Mouse (Mus musculus) heart, embryonic 13.5 days (tissue): ENCODE data around the gene Trank1. TPM values are rescaled to one million over a fixed set of nuclear protein-coding genes. Genes with fewer than 3 reads are reported as not detected.

Experiments used
- ATAC-seq: fragments of 200-750 bp; cut with Nextera tagmentation; 2 replicates; pipeline ENCODE4 v1.8.0; 2017; ENCODE audit warnings: moderate TSS enrichment; ENCODE audit not compliant: insufficient number of reproducible peaks, low FRiP score, low TSS enrichment; ENCODE audit errors: extremely low read depth
- H3K27ac ChIP-seq: fragments of 300-500 bp; sonication (generic); replicated peaks from 2 replicates; pipeline ENCODE4 v1.5.1; 2015; ENCODE audit warnings: moderate library complexity, mild to moderate bottlenecking, inconsistent platforms
- H3K27me3 ChIP-seq: fragments of 300-500 bp; sonication (generic); replicated peaks from 2 replicates; pipeline ENCODE4 v1.6.1; 2015; ENCODE audit warnings: mild to moderate bottlenecking, inconsistent platforms
- H3K36me3 ChIP-seq: fragments of 300-500 bp; sonication (generic); 2 replicates; pipeline ENCODE4 v1.6.1; 2015; ENCODE audit warnings: mild to moderate bottlenecking, inconsistent platforms
- H3K4me1 ChIP-seq: fragments of 300-500 bp; sonication (generic); 2 replicates; pipeline ENCODE4 v1.6.1; 2015; ENCODE audit warnings: inconsistent platforms
- H3K4me2 ChIP-seq: fragments of 300-500 bp; sonication (generic); 2 replicates; pipeline ENCODE4 v1.6.1; 2015; ENCODE audit warnings: inconsistent platforms, mild to moderate bottlenecking, moderate library complexity
- H3K4me3 ChIP-seq: fragments of 300-500 bp; sonication (generic); 2 replicates; pipeline ENCODE4 v1.5.1; 2015; ENCODE audit warnings: moderate library complexity, mild to moderate bottlenecking, inconsistent platforms
- H3K9ac ChIP-seq: fragments of 300-500 bp; sonication (generic); 2 replicates; pipeline ENCODE4 v1.6.1; 2015; ENCODE audit warnings: inconsistent platforms, mild to moderate bottlenecking, moderate library complexity
- H3K9me3 ChIP-seq: fragments of 300-500 bp; sonication (generic); 2 replicates; pipeline ENCODE4 v1.6.1; 2016; ENCODE audit warnings: inconsistent platforms
- WGBS: fragments of 180-500 bp; shearing (Covaris S2); methylation state at CpG from one replicate; pipeline ENCODE4 v1.1.7; 2015; ENCODE audit warnings: mixed read lengths; 5-methylcytosine and 5-hydroxymethylcytosine counted together
- polyA plus RNA-seq: library from polyadenylated mRNA; unstranded; fragments of >200 nt; fragmentation: Nextera tagmentation; extraction: Ambion mirVana; gene quantifications from 2 replicates; pipeline ENCODE4 v1.2.1, GENCODE M21; 2015

Gene Trank1
- polyA plus RNA-seq, 1 experiment from 2014 or later = 0.24 TPM

GRCm38 (mm10) chr9:111382469-111382868 lies 70.9 kb downstream of the Trank1 start:
- no peak for ATAC-seq
- Histone ChIP-seq H3K4me1 (peaks cover 6% of the 10 kb centered on the region), H3K9me3 (no peaks in the 10 kb centered on the region), H3K36me3 (no peaks in the 10 kb centered on the region), H3K9ac (no peak overlapping the region), H3K4me2 (no peak overlapping the region), H3K4me3 (no peak overlapping the region), H3K27ac (no peak overlapping the region), H3K27me3 (no peaks in the 10 kb centered on the region)
- WGBS = 89% methylated on average over 6 of the region's 6 CpGs

- no peak overlapping the region for H3K4me2 ChIP-seq
Observed at GRCm38 (mm10) chr9:111383046-111383445, 71.5 kb downstream of the Trank1 start.

DNA sequence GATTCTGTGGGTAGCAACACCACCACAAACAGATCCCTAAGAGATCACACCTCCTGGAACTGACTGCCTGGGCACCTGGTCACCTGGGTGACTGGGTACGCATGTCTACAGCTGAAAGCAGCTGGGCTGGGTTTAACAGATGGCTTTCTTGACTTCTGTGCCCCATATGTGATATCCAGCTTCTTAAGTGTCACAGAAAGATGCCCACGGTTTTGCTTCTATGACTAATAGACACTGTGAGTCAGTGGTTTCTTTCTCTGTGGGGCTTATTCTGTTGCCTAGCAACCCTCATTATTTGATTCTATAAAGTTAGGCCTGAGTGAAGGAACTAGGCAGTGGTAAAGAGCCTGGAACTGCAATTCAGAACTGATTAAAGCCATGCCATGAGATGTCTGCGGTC lies 72.2 kb downstream of the Trank1 start:
- Histone ChIP-seq H3K9me3 (no peaks in the 10 kb centered on the region), H3K9ac (no peak overlapping the region), H3K36me3 (no peaks in the 10 kb centered on the region), H3K4me3 (no peak overlapping the region), H3K27me3 (no peaks in the 10 kb centered on the region), H3K27ac (no peak overlapping the region), H3K4me1 (peaks cover 6% of the 10 kb centered on the region), H3K4me2 (no peak overlapping the region)
- no peak for ATAC-seq
- 62% methylated on average over 3 of the region's 3 CpGs for WGBS

More at GRCm38 (mm10) chr9:111383046-111383445, 71.5 kb downstream of the Trank1 start:
- no peak overlapping the region for H3K27ac ChIP-seq
- WGBS = 80% methylated on average over 3 of the region's 3 CpGs
- no peaks in the 10 kb centered on the region for H3K36me3 ChIP-seq
- no peaks in the 10 kb centered on the region for H3K27me3 ChIP-seq
- peaks cover 6% of the 10 kb centered on the region for H3K4me1 ChIP-seq
- H3K9ac ChIP-seq = no peak overlapping the region
- no peak overlapping the region for H3K4me3 ChIP-seq
- H3K9me3 ChIP-seq = no peaks in the 10 kb centered on the region
- ATAC-seq = no peak

- Histone ChIP-seq H3K27me3 (no peaks in the 10 kb centered on the region), H3K9ac (no peak overlapping the region), H3K4me2 (no peak overlapping the region), H3K36me3 (no peaks in the 10 kb centered on the region), H3K27ac (no peak overlapping the region), H3K9me3 (no peaks in the 10 kb centered on the region), H3K4me1 (no peaks in the 10 kb centered on the region), H3K4me3 (no peak overlapping the region)
- 75% methylated on average over 5 of the region's 5 CpGs for WGBS
- no peak for ATAC-seq
Observed at GRCm38 (mm10) chr9:111385526-111386491, 74.3 kb downstream of the Trank1 start.

GRCm38 (mm10) chr9:111386569-111386968 lies 75.0 kb downstream of the Trank1 start:
- no peak overlapping the region for H3K27ac ChIP-seq
- 75% methylated on average over 2 of the region's 2 CpGs for WGBS

GRCm38 (mm10) chr9:111387576-111387975 lies 76.0 kb downstream of the Trank1 start:
- Histone ChIP-seq H3K27me3 (peaks cover 5% of the 10 kb centered on the region; the same call in 1 of the 2 replicates), H3K27ac (no peak overlapping the region), H3K36me3 (no peaks in the 10 kb centered on the region), H3K4me1 (no peaks in the 10 kb centered on the region), H3K9me3 (no peaks in the 10 kb centered on the region), H3K9ac (no peak overlapping the region), H3K4me3 (no peak overlapping the region), H3K4me2 (no peak overlapping the region)
- no peak; the same call in 1 of the 2 replicates for ATAC-seq
- WGBS = 72% methylated on average over 4 of the region's 4 CpGs

More at GRCm38 (mm10) chr9:111386569-111386968, 75.0 kb downstream of the Trank1 start:
- Histone ChIP-seq H3K36me3 (no peaks in the 10 kb centered on the region), H3K4me3 (no peak overlapping the region), H3K9me3 (no peaks in the 10 kb centered on the region), H3K4me2 (no peak overlapping the region), H3K9ac (no peak overlapping the region), H3K4me1 (no peaks in the 10 kb centered on the region), H3K27me3 (no peaks in the 10 kb centered on the region; the same call in 1 of the 2 replicates)
- ATAC-seq = no peak

DNA sequence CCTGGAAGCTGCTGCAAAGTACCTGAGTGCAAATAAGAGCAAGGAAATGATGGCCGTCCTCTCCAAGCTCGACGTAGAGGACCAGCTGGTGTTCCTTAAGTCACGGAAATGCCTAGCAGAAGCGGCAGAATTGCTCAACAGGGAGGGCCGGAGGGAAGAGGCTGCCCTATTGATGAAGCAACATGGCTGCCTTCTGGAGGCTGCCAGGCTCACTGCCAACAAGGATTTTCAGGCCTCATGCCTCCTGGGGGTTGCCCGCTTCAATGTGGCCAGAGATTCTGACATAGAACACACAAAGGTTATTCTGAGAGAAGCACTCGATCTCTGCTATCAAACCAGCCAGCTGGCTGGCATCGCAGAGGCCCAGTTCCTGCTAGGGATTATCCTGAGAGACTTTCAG lies 78.5 kb downstream of the Trank1 start:
- H3K4me2 ChIP-seq = no peak overlapping the region
- no peaks in the 10 kb centered on the region for H3K4me1 ChIP-seq
- H3K9ac ChIP-seq = no peak overlapping the region
- 76% methylated on average over 9 of the region's 9 CpGs for WGBS
- H3K27ac ChIP-seq = no peak overlapping the region
- H3K4me3 ChIP-seq = no peak overlapping the region
- H3K27me3 ChIP-seq = peaks cover 7% of the 10 kb centered on the region; the same call in 1 of the 2 replicates
- H3K9me3 ChIP-seq = no peaks in the 10 kb centered on the region
- no peak for ATAC-seq
- no peaks in the 10 kb centered on the region for H3K36me3 ChIP-seq

DNA sequence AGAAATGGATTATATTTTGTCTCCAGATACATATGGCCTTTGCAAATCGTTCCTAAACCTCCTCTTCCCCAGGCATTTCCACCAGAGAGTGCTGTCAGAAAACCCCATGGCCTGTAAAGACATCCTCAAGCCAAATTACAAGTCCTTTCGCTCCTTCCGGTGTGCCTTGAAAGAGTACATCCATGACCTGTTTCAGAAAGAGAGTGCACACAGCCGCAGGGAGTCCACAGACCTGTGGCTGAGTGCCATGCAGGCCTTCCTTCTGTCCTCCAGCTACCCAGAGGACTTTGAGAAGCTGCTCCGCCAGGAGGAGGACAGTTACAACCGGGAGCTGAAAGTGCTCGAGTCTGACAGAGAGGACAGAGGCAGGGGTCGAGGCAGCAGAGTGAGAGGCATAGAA lies 79.5 kb downstream of the Trank1 start:
- H3K27ac ChIP-seq = no peak overlapping the region
- WGBS = 74% methylated on average over 8 of the region's 8 CpGs

DNA sequence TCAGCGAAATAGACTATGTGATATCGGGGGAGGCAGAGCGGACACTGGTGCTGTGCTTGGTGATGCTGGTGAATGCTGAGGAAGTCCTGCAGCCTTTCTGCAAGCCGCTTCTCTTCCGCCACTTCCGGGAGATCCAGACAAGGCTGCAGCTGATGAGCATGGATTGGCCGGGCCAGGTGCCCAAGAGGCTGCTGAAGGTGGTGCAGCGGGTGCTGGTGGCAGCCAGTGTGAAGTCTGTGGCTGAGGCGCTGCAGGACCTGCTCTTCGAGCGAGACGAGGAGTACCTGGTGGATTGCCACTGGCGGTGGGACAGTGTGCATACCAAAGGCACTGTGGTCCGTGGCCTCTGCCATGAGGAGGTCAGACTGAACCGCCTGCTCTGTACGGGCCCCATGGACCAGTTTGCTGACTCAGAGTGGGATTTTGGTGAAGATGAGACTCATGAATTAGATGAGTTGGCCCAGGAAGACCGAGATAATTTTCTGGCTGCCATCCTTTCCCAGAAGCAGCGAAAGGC lies 80.4 kb downstream of the Trank1 start:
- no peak overlapping the region for H3K27ac ChIP-seq
- peaks cover 7% of the 10 kb centered on the region; the same call in 1 of the 2 replicates for H3K27me3 ChIP-seq
- 78% methylated on average over 18 of the region's 18 CpGs for WGBS
- no peaks in the 10 kb centered on the region for H3K4me1 ChIP-seq
- no peak overlapping the region for H3K4me2 ChIP-seq
- ATAC-seq = no peak
- no peak overlapping the region for H3K9ac ChIP-seq
- H3K4me3 ChIP-seq = no peak overlapping the region
- no peaks in the 10 kb centered on the region for H3K36me3 ChIP-seq
- no peaks in the 10 kb centered on the region for H3K9me3 ChIP-seq

More for the DNA sequence above, 79.5 kb downstream of the Trank1 start:
- H3K4me3 ChIP-seq = no peak overlapping the region
- H3K36me3 ChIP-seq = no peaks in the 10 kb centered on the region
- H3K9me3 ChIP-seq = no peaks in the 10 kb centered on the region
- H3K27me3 ChIP-seq = peaks cover 7% of the 10 kb centered on the region; the same call in 1 of the 2 replicates
- ATAC-seq = no peak
- H3K9ac ChIP-seq = no peak overlapping the region
- H3K4me2 ChIP-seq = no peak overlapping the region
- H3K4me1 ChIP-seq = no peaks in the 10 kb centered on the region

DNA sequence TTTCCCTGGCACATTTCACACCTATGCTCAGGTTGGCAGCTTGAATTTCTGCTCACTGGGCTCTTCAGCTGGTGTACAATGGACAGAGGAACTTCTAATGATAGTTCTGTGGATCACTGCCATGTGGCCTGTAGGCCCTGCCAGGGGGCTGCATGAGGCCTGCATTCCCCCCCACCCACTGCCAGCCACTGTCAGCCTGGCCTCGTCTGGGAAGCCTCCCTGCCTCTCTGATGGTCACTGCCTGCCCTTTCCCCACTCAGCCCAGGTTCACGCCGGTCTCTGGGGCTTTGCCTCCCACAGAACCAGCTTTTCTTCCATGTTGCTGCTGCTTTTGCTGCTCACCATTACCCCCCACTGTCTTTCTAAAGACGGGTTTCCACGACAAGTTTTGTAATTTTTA lies 83.7 kb downstream of the Trank1 start:
- H3K27ac ChIP-seq = no peak overlapping the region
- H3K4me3 ChIP-seq = no peak overlapping the region
- no peaks in the 10 kb centered on the region for H3K4me1 ChIP-seq
- no peaks in the 10 kb centered on the region for H3K36me3 ChIP-seq
- H3K4me2 ChIP-seq = no peak overlapping the region
- peaks cover 7% of the 10 kb centered on the region; the same call in 1 of the 2 replicates for H3K27me3 ChIP-seq
- no peak for ATAC-seq
- no peak overlapping the region for H3K9ac ChIP-seq
- H3K9me3 ChIP-seq = no peaks in the 10 kb centered on the region
- 71% methylated on average over 5 of the region's 5 CpGs for WGBS

GRCm38 (mm10) chr9:111398059-111398458 lies 86.5 kb downstream of the Trank1 start:
- 75% methylated on average over 2 of the region's 2 CpGs for WGBS

More at GRCm38 (mm10) chr9:111398059-111398458, 86.5 kb downstream of the Trank1 start:
- Histone ChIP-seq H3K4me1 (no peaks in the 10 kb centered on the region), H3K27ac (no peak overlapping the region), H3K4me3 (no peak overlapping the region), H3K27me3 (no peaks in the 10 kb centered on the region), H3K36me3 (no peaks in the 10 kb centered on the region), H3K9ac (no peak overlapping the region), H3K4me2 (no peak overlapping the region), H3K9me3 (no peaks in the 10 kb centered on the region)
- no peak for ATAC-seq
